Mouse (Mus musculus): ENCODE results near the gene Ccnd3.

- TF ChIP-seq CTCF (IDR thresholded peaks at IDR 0.05; ENCODE audit: insufficient read depth, low read length), result no peak
- TF ChIP-seq POLR2A (IDR thresholded peaks at IDR 0.05; ENCODE audit: borderline replicate concordance, extremely low read depth, low read depth, low read length), result no peak
Observed at GRCm38 (mm10) chr17:47552994-47553393, 48.1 kb downstream of the Ccnd3 start.
